Mouse (Mus musculus) midbrain, embryonic 12.5 days (tissue): ENCODE measurements around the gene Slc26a1. TPM values are rescaled to one million over a fixed set of nuclear protein-coding genes. Genes with fewer than 3 reads are reported as not detected.
A peak's percentile ranks its signal among the peaks of the same experiment; 100 is the strongest.

Source experiments
- ATAC-seq: fragments of 200-750 bp; cut with Nextera tagmentation; 2 replicates; pipeline ENCODE4 v1.8.0; 2017; ENCODE audit warnings: low read depth, moderate TSS enrichment, moderate library complexity; ENCODE audit not compliant: low FRiP score
- H3K27ac ChIP-seq: fragments of 300-500 bp; sonication (generic); replicated peaks from 2 replicates; pipeline ENCODE4 v1.5.1; 2016; ENCODE audit warnings: mild to moderate bottlenecking
- H3K27me3 ChIP-seq: fragments of 300-500 bp; sonication (generic); 2 replicates; pipeline ENCODE4 v1.6.1; 2016; ENCODE audit warnings: mild to moderate bottlenecking
- H3K36me3 ChIP-seq: fragments of 300-500 bp; sonication (generic); 2 replicates; pipeline ENCODE4 v1.6.1; 2016
- H3K4me1 ChIP-seq: fragments of 300-500 bp; sonication (generic); 2 replicates; pipeline ENCODE4 v1.6.1; 2016
- H3K4me2 ChIP-seq: fragments of 300-500 bp; sonication (generic); replicated peaks from 2 replicates; pipeline ENCODE4 v1.6.1; 2016; ENCODE audit warnings: mild to moderate bottlenecking, moderate library complexity
- H3K4me3 ChIP-seq: fragments of 300-500 bp; sonication (generic); 2 replicates; pipeline ENCODE4 v1.5.1; 2016; ENCODE audit warnings: mild to moderate bottlenecking
- H3K9ac ChIP-seq: fragments of 300-500 bp; sonication (generic); replicated peaks from 2 replicates; pipeline ENCODE4 v1.6.1; 2016; ENCODE audit warnings: mild to moderate bottlenecking, moderate library complexity
- H3K9me3 ChIP-seq: fragments of 300-500 bp; sonication (generic); 2 replicates; pipeline ENCODE4 v1.6.1; 2016; ENCODE audit warnings: mild to moderate bottlenecking
- WGBS: fragments of 180-500 bp; shearing (Covaris S2); methylation state at CpG from one replicate; pipeline ENCODE4 v1.1.7; 2016; 5-methylcytosine and 5-hydroxymethylcytosine counted together
- polyA plus RNA-seq: library from polyadenylated mRNA; unstranded; fragments of >200 nt; fragmentation: Nextera tagmentation; extraction: Ambion mirVana; gene quantifications from 2 replicates; pipeline ENCODE4 v1.2.1, GENCODE M21; 2016

The Slc26a1 gene
- polyA plus RNA-seq, 1 experiment from 2014 or later, result 1.7 TPM

DNA sequence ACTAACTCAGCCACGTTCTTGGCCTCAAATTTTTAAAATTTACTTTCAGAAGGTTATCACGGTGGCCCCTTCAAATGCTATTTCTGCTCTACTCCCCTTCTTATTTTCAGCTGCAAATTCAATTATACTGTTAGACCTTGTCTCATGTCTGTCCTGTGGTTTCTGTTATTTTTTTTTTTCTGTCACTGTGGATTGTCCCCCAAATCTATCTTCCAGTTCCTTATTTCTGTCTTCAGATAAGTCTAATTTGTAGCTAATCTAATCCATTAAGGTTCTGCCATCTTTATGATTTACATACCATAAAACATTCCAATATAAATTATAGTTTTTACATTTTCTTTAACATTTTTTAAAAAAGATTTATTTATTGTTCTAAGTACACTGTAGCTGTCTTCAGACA is 8.0 kb downstream of the Slc26a1 start:
- H3K27me3 ChIP-seq, result peaks cover 5% of the 10 kb centered on the region
- no peak overlapping the region for H3K9ac ChIP-seq
- peaks cover 13% of the 10 kb centered on the region for H3K36me3 ChIP-seq
- 84% methylated on average over 2 of the region's 2 CpGs for WGBS
- H3K4me2 ChIP-seq, result no peak overlapping the region
- no peak overlapping the region for H3K27ac ChIP-seq
- no peak for ATAC-seq
- H3K4me3 ChIP-seq, result no peak overlapping the region
- peaks cover 23% of the 10 kb centered on the region for H3K4me1 ChIP-seq
- no peaks in the 10 kb centered on the region for H3K9me3 ChIP-seq

DNA sequence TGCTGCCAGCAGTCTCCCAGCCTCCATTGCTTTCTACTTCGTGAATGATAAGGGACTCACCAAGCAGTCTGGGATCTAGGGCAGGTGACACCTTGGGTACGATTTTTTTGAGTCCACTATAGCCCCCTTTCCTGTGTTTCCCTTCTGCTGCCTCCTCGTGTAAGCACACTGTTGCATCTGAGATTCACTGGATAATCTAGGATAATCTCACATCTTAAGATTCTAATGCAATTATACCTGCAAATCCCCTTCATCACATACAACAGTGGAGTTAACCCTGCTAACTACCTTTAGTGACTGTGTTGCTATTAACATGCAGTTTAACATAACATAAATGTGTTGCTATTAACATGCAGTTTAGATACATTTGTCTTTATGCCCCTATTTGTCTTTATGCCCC is 10.3 kb downstream of the Slc26a1 start:
- H3K9me3 ChIP-seq, result no peaks in the 10 kb centered on the region
- H3K27me3 ChIP-seq, result peaks cover 5% of the 10 kb centered on the region
- no peaks in the 10 kb centered on the region for H3K36me3 ChIP-seq
- peaks cover 16% of the 10 kb centered on the region for H3K4me1 ChIP-seq
- no peak overlapping the region for H3K9ac ChIP-seq
- WGBS, result 51% methylated on average over 3 of the region's 3 CpGs
- no peak overlapping the region for H3K4me3 ChIP-seq
- ATAC-seq, result no peak
- H3K4me2 ChIP-seq, result no peak overlapping the region
- H3K27ac ChIP-seq, result no peak overlapping the region

DNA sequence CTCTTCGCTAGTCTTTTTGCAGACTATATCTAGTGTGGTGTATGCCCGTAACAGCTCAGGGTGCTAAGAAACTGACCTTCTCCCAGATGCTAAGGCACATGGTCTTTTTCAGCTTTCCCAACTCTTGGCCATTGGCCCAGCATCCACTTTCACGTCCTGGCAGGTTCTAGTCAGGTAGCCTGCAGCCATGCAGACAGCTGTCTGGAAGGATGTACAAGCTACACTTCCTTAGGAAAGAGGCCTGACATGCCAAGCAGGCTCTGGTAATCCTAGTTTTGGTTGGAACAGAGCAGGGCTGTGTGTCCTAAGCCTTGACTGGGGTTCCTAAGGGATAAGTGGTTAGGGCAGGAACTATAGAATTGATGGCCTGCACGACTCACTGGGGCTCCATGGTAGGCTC is 12.6 kb downstream of the Slc26a1 start:
- ATAC-seq, result no peak
- Histone ChIP-seq H3K36me3 (peaks cover 4% of the 10 kb centered on the region; the same call in 1 of the 2 replicates), H3K27ac (no peak overlapping the region), H3K9me3 (no peaks in the 10 kb centered on the region), H3K27me3 (peaks cover 5% of the 10 kb centered on the region), H3K9ac (no peak overlapping the region), H3K4me3 (no peak overlapping the region), H3K4me1 (peaks cover 21% of the 10 kb centered on the region), H3K4me2 (no peak overlapping the region)
- WGBS, result 85% methylated on average over 4 of the region's 4 CpGs

DNA sequence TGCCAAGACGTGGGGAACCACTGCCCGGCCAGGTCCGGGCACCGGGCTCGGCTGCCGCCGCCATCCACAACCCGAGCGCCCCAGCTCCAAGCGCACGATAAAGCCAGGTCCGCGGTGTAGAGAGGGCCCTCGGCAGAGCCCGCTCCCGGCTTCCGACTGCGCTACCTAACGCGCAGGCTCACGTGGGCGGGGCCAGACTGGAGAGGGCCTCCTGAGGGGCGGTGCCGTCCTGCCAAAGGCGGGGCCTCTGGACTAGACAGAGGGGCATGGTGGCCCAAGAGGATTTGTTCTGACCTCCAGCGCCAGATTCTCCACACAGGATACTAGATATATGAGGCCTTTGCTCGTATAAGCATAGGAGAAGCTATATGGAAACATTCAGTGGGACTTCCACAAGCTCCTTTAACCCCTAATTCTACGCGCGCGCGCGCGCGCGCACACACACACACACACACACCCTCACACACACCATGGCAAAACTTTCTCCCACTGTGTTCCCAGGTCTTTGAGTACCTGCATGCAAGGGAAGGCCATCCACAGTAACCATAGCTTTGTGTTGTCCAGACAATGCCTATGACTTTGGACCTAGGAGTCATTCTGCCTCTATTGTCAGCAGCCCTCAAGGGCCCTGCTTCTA is 14.6 kb downstream of the Slc26a1 start:
- H3K36me3 ChIP-seq, result peaks cover 23% of the 10 kb centered on the region
- H3K9ac ChIP-seq, result peak overlapping the region; percentile 91
- peak overlapping the region; percentile 90 for H3K4me2 ChIP-seq
- WGBS, result 14% methylated on average over 33 of the region's 36 CpGs
- H3K4me3 ChIP-seq, result peak overlapping the region; percentile 85
- H3K9me3 ChIP-seq, result no peaks in the 10 kb centered on the region
- peak; percentile 99 for ATAC-seq
- no peak overlapping the region for H3K27ac ChIP-seq
- peaks cover 21% of the 10 kb centered on the region for H3K4me1 ChIP-seq
- peaks cover 5% of the 10 kb centered on the region; the same call in 1 of the 2 replicates for H3K27me3 ChIP-seq

GRCm38 (mm10) chr5:108659698-108660631 is 15.4 kb downstream of the Slc26a1 start, which contains the start of gene Idua:
Gene Idua, plus strand, starts transcription at chr5:108660331.
- WGBS, result 9% methylated on average over 24 of the region's 24 CpGs
- H3K27ac ChIP-seq, result no peak within 1 kb of the TSS

DNA sequence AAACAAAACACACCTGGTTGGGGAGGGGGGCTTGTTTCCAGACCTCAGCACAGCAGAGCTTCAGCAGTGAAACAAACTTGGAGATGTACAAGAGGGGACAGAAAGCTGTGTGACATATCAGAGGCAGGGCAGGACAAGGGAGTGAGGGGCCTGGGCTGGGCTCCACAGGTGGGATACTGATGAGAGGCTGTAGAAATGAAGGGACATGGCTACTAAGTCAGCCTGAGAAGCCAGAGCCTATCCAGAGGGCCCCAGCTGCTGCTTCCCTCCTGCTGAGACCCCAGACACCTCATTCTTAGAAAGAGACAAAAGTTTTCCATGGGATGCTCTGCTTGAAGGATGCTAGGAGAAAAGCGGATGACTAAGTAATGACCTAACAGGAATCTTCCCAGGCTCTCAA is 16.8 kb downstream of the Slc26a1 start:
- Histone ChIP-seq H3K27me3 (peaks cover 5% of the 10 kb centered on the region; the same call in 1 of the 2 replicates), H3K9me3 (no peaks in the 10 kb centered on the region), H3K27ac (no peak overlapping the region), H3K9ac (no peak overlapping the region), H3K4me2 (no peak overlapping the region; the same call in 1 of the 2 replicates), H3K36me3 (peaks cover 44% of the 10 kb centered on the region), H3K4me3 (no peak overlapping the region), H3K4me1 (peaks cover 21% of the 10 kb centered on the region)
- ATAC-seq, result no peak
- 75% methylated on average over 1 of the region's 1 CpGs for WGBS

More at GRCm38 (mm10) chr5:108659698-108660631, 15.4 kb downstream of the Slc26a1 start, which contains the start of gene Idua:
- no peaks in the 10 kb centered on the region for H3K9me3 ChIP-seq
- H3K4me1 ChIP-seq, result peaks cover 21% of the 10 kb centered on the region
- peak within 1 kb of the TSS; percentile 91 for H3K9ac ChIP-seq
- ATAC-seq, result no peak; the same call in none of the 2 replicates
- H3K4me3 ChIP-seq, result peak within 1 kb of the TSS; percentile 85
- H3K4me2 ChIP-seq, result peak within 1 kb of the TSS; percentile 90
- peaks cover 31% of the 10 kb centered on the region for H3K36me3 ChIP-seq
- H3K27me3 ChIP-seq, result peaks cover 5% of the 10 kb centered on the region; the same call in 1 of the 2 replicates

DNA sequence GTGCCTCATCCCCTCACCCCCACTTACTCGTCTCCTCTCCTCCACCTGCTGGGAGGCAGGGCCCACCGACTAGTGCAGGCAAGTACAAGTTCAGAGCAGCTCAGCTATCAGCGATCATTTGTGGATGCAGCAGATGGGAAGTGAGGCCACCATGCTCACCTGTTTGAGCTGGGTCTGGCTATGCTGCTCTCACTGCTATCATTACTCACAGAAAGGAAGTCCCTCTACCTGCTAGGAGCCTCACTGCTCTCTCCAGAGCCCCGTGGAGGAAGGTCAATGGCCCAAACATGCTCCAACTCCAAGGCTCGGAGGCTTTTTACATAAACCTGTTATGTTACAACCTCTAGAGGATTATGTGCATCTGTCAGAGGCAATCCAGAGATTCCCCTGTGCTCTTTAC is 18.0 kb downstream of the Slc26a1 start:
- Histone ChIP-seq H3K9me3 (no peaks in the 10 kb centered on the region), H3K4me3 (no peak overlapping the region), H3K36me3 (peaks cover 56% of the 10 kb centered on the region), H3K4me2 (no peak overlapping the region), H3K27me3 (no peaks in the 10 kb centered on the region), H3K9ac (no peak overlapping the region), H3K4me1 (peaks cover 21% of the 10 kb centered on the region), H3K27ac (0 out of 2 replicates have a peak overlapping the region, but pooled peaks have one; percentile 7)
- 77% methylated on average over 5 of the region's 5 CpGs for WGBS
- no peak for ATAC-seq

DNA sequence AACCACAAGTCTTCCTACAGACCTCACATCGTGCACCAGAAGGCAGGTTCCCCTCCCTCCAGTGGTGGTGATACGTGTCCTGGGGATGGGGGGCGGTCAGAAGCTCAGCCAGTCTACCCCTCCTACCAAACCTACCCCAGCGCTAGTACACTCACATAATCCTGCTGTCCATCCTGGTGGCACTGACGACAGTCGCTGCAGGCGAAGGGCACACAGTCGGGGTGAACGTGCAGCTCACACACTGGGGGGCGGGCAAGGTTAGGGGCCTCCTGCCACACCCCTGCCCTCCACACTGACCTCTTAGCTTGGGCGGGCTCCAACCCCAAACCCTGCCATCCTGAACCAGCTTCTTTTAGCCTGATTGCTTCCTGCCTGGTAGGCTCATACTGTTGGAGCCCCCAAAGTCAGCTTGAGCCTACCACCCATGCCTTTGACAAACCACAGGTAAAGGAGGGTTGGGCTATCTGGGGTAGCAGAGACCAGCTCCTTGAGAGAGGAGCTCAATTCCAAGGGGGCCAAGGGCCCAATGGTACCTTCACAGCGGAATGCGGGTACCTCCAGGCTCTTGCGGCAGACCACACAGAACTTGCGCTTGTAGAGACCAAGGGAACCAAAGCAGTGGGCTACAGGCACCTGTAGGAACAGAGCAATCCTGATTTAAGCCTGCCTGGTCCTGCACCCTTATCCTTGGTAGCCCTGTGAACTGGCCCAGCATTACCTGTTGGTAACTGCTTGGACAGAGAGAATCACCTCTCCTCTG is 19.3 kb downstream of the Slc26a1 start:
- no peak for ATAC-seq
- Histone ChIP-seq H3K9me3 (no peaks in the 10 kb centered on the region), H3K27ac (no peak overlapping the region), H3K9ac (no peak overlapping the region), H3K4me1 (peaks cover 21% of the 10 kb centered on the region), H3K27me3 (no peaks in the 10 kb centered on the region), H3K4me3 (no peak overlapping the region), H3K4me2 (no peak overlapping the region), H3K36me3 (peaks cover 61% of the 10 kb centered on the region)
- WGBS, result 91% methylated on average over 15 of the region's 15 CpGs

- no peak overlapping the region for H3K4me2 ChIP-seq
- no peaks in the 10 kb centered on the region for H3K9me3 ChIP-seq
- ATAC-seq, result no peak
- H3K27ac ChIP-seq, result no peak overlapping the region
- H3K9ac ChIP-seq, result no peak overlapping the region
- H3K27me3 ChIP-seq, result no peaks in the 10 kb centered on the region
- H3K4me1 ChIP-seq, result peaks cover 21% of the 10 kb centered on the region
- WGBS, result 96% methylated on average over 9 of the region's 9 CpGs
- peaks cover 65% of the 10 kb centered on the region for H3K36me3 ChIP-seq
- H3K4me3 ChIP-seq, result no peak overlapping the region
These were observed 20.0 kb downstream of the Slc26a1 start for GRCm38 (mm10) chr5:108655381-108655780.

- 92% methylated on average over 10 of the region's 10 CpGs for WGBS
- no peak for ATAC-seq
- Histone ChIP-seq H3K27me3 (no peaks in the 10 kb centered on the region), H3K9me3 (no peaks in the 10 kb centered on the region), H3K4me1 (peaks cover 14% of the 10 kb centered on the region), H3K36me3 (peaks cover 72% of the 10 kb centered on the region), H3K9ac (no peak overlapping the region), H3K4me2 (no peak overlapping the region), H3K27ac (no peak overlapping the region), H3K4me3 (no peak overlapping the region)
These were observed 20.9 kb downstream of the Slc26a1 start for GRCm38 (mm10) chr5:108654444-108654990.

- Histone ChIP-seq H3K27me3 (no peaks in the 10 kb centered on the region), H3K4me1 (peaks cover 2% of the 10 kb centered on the region; the same call in 1 of the 2 replicates), H3K36me3 (peaks cover 84% of the 10 kb centered on the region), H3K9me3 (no peaks in the 10 kb centered on the region), H3K4me3 (no peak overlapping the region), H3K9ac (no peak overlapping the region), H3K4me2 (no peak overlapping the region), H3K27ac (no peak overlapping the region)
- WGBS, result 82% methylated on average over 6 of the region's 6 CpGs
- ATAC-seq, result no peak
These were observed 22.0 kb downstream of the Slc26a1 start for GRCm38 (mm10) chr5:108653341-108653740.
